Mouse (Mus musculus): Measurements from ENCODE around the gene Glud1. TPM values are rescaled to one million over a fixed set of nuclear protein-coding genes. Genes with fewer than 3 reads are reported as not detected.
"Not testable (repeated sequence)": the region's sequence is repeated elsewhere in the genome, so short reads cannot be mapped to it uniquely, and the experiment has no call there.

Gene Glud1
- total RNA-seq, 2 experiments from 2014 or later, result 127 to 222 TPM

DNA sequence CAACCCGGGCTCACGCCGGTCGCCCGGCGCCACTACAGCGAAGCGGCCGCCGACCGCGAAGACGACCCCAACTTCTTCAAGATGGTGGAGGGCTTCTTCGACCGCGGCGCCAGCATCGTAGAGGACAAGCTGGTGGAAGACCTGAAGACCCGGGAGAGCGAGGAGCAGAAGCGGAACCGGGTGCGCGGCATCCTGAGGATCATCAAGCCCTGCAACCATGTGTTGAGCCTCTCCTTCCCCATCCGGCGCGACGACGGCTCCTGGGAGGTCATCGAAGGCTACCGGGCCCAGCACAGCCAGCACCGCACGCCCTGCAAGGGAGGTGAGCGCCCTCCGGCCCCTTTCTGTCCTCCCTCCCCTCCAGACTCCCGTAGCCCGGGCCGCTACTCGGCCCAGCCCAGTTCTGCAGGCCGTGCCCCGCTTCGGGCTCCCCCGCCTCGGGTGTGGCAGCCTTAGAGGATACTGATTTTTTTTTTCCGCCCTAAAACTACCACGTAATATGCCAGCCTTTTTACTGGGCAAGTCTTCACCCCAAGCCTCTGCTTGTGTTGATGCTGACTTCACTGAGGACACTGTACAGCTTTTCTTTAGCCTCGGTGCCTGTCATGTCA is 599 bp downstream of the Glud1 start:
- ATAC-seq (replicated peaks; ENCODE audit: poor library complexity, severe bottlenecking), result peak; percentile 43

DNA sequence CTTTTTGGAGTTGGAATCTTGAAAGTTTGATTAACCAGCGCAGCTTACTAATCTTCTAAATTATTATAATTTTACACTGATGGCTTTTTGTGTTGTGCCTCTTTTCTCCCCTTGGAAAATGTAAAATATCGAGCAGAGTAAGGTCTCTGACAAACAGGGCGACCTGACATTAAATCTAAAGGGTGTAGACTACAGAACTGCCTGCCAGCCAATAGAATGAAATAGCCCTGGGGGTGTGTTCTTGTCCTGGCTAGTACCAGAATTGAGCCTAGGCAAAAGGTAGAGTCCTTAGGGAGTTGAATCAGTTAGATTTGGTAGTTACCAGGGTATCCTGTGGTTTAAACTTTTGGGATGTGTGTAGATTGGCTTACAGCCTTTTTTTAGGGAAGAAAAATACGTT is 1.2 kb downstream of the Glud1 start:
- ATAC-seq (replicated peaks; ENCODE audit: poor library complexity, severe bottlenecking), result no peak

GRCm38 (mm10) chr14:34312339-34313048 is 2.0 kb downstream of the Glud1 start:
- peak; percentile 2; the same call in 1 of the 2 replicates for ATAC-seq (replicated peaks; ENCODE audit: poor library complexity, severe bottlenecking)

DNA sequence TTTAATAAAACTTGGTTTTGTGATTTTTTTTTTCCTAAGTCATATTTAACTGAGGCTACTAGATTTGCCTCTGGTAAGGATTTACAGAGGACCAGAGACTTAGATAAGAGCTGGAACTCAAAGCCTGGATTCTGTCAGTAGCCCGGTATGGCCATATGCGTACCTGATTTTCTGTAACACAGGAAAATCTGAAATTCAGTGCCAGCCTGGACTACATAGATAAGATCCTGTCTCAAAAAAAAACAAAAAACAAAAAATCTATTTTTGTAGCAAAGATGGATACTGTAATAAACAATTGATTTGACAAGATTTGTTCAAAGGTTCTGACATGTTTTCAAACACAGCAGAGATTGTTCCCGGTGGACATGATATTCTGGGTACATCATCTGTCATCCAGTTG is 3.1 kb downstream of the Glud1 start:
- no peak for ATAC-seq (replicated peaks; ENCODE audit: poor library complexity, severe bottlenecking)

GRCm38 (mm10) chr14:34314383-34314782 is 3.9 kb downstream of the Glud1 start:
- not testable (repeated sequence) for ATAC-seq (replicated peaks; ENCODE audit: poor library complexity, severe bottlenecking)

DNA sequence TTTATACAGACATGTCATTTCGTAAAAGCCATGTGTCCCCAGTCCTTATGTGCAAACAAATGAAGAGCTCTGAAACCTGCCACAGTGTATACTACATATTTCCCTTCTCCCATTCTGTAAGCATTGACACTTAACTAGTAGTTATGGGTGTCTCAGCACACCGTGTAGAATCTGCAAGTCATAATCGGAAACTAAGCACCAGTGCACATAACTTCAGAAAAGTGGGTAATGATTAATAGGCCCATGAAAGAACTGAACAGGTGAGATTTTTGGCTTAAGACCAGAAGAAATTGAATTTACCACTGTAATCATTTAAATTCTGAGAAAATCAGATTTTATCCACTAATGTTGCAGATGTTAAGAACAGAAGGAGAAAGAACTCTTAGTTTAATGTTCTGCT is 4.3 kb downstream of the Glud1 start:
- ATAC-seq (replicated peaks; ENCODE audit: poor library complexity, severe bottlenecking), result no peak

DNA sequence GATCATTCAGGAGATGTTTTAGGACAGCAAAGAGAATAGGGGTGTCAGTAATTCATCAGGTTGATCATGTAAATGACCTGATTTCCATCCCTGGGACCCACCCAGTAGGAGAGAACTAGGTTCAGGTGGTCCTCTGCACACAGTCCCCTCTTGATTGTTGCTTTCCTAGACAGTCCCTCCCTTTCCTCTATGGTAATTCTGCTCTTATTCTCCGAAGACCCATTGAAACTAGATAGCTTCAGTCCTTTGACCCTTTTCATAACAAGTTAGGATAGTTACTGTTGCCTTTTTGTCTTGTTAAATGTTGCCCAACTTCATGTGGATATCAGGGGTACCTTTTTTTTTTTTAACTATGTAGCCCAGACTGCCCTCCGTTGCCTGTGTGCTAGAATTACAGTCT is 5.8 kb downstream of the Glud1 start:
- no peak for ATAC-seq (replicated peaks; ENCODE audit: poor library complexity, severe bottlenecking)

DNA sequence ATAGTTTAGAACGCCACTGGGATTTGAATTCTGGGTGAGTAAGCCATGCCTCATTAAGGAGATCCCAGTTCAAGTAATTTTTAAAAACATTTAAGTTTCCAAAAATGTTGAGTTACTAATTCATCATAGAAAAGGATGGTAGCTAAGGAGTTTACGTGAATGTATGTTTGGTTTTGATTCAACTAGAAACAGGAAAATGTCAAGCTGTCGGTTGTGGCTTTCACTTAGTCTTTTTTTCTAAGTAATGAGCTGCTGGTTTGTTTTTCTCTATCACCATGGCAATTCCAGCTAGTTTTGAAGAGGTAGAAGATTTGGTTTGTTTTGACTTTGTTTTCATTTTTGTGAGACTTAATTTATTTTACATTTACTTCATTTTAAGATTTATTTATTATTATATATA is 6.9 kb downstream of the Glud1 start:
- no peak for ATAC-seq (replicated peaks; ENCODE audit: poor library complexity, severe bottlenecking)

GRCm38 (mm10) chr14:34318113-34318512 is 7.6 kb downstream of the Glud1 start:
- ATAC-seq (replicated peaks; ENCODE audit: poor library complexity, severe bottlenecking), result no peak

GRCm38 (mm10) chr14:34323576-34324085 is 13.1 kb downstream of the Glud1 start:
- no peak for ATAC-seq (replicated peaks; ENCODE audit: poor library complexity, severe bottlenecking)

DNA sequence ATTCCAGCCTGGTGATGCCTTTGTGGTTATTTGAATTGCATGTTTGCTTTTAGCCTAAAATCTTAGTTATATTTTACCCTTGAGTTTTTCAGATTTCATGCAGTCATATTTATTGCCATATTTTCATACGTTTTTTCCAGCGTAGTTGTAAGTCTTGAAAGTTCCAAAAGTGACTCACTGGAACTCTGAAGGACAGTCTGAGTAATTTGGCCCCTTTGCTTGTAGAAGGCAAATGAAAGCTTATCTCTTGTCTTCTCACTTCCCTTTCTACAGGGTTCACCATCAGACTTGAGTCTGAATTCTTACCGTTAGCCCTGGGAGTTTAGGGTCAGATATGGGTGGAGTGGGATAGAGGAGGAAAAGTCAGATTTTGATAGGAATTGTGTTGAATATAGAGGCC is 16.1 kb downstream of the Glud1 start:
- no peak for ATAC-seq (replicated peaks; ENCODE audit: poor library complexity, severe bottlenecking)

GRCm38 (mm10) chr14:34327618-34328017 is 17.1 kb downstream of the Glud1 start:
- ATAC-seq (replicated peaks; ENCODE audit: poor library complexity, severe bottlenecking), result no peak

DNA sequence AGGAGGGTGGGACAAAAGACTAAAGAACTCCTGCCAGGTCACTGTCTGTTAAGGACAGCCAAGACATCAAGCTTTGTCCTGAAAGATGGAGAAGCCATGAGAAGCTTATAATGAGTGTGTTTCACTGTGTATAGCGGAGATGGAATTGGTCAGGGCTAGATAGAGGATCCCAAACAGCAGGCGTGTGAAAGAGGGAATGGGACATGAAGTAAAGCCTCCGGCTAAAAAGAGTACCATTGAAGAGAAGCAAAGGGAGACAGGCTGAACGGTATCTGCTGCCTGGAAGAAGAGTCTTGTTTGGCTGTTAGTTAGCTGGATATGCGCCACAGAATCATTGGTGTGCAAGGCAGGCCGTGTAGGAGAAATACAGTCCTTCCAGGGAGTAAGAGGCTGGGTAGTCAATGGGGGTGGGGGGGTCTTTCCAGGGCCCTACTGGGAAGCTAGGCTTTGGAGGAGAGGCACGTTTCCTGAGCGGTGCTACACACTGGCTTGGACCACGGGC is 20.2 kb downstream of the Glud1 start:
- no peak for ATAC-seq (replicated peaks; ENCODE audit: poor library complexity, severe bottlenecking)

- ATAC-seq (replicated peaks; ENCODE audit: poor library complexity, severe bottlenecking), result no peak
These were observed 21.4 kb downstream of the Glud1 start for GRCm38 (mm10) chr14:34331886-34332285.

GRCm38 (mm10) chr14:34332476-34332875 is 21.9 kb downstream of the Glud1 start:
- no peak for ATAC-seq (replicated peaks; ENCODE audit: poor library complexity, severe bottlenecking)

GRCm38 (mm10) chr14:34339446-34339845 is 28.9 kb downstream of the Glud1 start:
- ATAC-seq (replicated peaks; ENCODE audit: poor library complexity, severe bottlenecking), result no peak

DNA sequence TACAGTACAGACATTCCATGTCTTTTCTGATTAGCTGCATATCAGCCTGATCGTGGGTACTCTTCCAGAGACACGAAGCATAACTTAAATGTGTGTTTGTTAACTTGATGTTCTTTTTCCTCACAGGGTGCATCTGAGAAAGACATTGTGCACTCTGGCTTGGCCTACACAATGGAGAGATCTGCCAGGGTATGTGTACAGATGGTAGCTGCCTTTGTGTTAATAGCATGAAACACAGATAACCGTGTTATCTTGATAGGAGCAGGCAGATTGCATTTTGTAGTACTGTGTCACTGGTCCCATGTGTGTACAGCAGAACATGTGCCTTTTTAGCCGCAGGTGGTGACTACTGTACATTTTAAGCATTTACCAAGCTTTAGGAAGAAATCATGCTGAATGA is 31.5 kb downstream of the Glud1 start:
- no peak for ATAC-seq (replicated peaks; ENCODE audit: poor library complexity, severe bottlenecking)

- ATAC-seq (replicated peaks; ENCODE audit: poor library complexity, severe bottlenecking), result peak; percentile 90
These were observed 32.6 kb downstream of the Glud1 start for GRCm38 (mm10) chr14:34343078-34343477.

DNA sequence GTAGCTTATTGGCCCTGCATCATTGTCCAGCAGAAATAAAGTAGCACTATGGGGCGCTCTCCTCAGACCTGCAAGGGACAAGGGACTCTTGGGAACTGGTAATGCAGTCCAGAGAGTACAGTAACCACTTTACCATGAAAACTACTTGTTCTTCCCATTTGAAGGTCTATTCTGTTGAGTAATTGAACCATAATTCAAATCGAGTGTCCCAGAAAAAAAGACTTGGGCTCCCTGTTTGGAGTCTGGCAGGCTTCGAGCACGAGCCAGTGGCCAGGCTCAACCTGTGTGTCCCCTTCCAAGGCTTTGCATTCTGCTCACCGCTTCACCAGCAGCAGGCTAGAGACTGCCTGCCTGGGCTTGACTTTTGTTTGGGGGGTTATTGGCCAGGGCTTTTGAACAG is 33.8 kb downstream of the Glud1 start:
- no peak for ATAC-seq (replicated peaks; ENCODE audit: poor library complexity, severe bottlenecking)

DNA sequence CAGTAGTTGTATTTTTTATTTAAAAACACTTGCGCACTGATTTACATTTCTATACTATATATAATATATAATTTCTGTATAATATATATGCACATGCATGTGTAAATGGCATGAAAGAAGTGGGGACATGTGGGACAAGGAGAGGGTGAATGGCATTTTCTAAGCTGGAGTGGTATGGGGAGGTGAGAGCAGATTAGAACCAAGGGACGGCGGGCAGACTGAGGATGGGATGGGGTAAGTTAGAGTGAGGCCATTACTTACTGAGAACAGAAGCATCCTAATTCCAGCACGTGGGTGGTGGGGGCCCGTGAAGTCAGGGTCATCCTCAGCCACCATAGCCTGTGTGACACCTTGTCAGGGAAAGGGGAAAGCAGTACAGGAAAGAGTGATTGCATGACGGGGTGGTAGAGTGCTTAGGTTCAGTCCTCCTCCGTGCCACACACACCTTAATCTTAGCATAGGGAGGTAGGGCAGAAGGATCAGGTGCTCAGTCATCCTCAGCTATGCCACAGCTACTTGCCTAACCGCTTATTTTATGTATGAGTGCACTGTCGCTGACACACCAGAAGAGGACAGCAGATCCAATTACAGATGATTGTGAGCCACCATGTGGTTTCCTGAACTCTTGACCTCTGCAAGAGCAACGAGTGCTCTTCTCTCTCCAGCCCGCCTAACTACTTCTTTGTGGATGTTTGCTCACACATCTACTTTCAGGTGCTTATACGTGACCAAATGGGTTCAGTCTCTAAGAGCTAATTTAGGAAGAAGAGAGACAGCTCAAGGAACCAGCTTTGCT is 35.4 kb downstream of the Glud1 start:
- no peak for ATAC-seq (replicated peaks; ENCODE audit: poor library complexity, severe bottlenecking)

DNA sequence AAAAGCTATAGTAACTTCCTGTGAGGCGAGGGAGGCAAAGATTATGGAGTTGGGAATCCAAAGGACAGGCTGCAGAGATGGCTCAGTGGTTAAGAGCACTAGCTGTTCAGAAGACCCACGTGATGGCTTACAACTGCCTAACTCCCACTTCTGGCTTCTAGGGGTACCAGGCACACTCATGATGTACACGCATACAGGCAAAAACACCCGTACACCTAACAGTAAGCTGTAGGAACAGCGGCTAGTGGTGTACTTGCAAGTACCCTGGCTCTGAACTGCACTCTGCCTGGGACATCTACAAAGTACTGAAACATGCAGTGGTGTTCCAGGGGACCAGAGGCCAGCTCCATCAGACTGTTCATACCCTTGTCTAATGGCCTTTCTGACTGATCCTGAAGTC is 36.6 kb downstream of the Glud1 start:
- ATAC-seq (replicated peaks; ENCODE audit: poor library complexity, severe bottlenecking), result no peak
